Mouse (Mus musculus) G1E-ER4 (cell line): ENCODE data around the gene Spg11. TPM values are rescaled to one million over a fixed set of nuclear protein-coding genes. Genes with fewer than 3 reads are reported as not detected.

Source experiments
- GATA1 ChIP-seq: IDR thresholded peaks from one replicate; pipeline ENCODE4 v1.8.0; 2012; ENCODE audit warnings: low read length, inconsistent platforms
- polyA plus RNA-seq: library from polyadenylated mRNA; stranded (reverse); fragments of >175 nt; gene quantifications from 2 replicates; pipeline ENCODE4 v1.2.3, GENCODE M21; 2012

Spg11 gene
- polyA plus RNA-seq, 1 experiment = 1.2 TPM

DNA sequence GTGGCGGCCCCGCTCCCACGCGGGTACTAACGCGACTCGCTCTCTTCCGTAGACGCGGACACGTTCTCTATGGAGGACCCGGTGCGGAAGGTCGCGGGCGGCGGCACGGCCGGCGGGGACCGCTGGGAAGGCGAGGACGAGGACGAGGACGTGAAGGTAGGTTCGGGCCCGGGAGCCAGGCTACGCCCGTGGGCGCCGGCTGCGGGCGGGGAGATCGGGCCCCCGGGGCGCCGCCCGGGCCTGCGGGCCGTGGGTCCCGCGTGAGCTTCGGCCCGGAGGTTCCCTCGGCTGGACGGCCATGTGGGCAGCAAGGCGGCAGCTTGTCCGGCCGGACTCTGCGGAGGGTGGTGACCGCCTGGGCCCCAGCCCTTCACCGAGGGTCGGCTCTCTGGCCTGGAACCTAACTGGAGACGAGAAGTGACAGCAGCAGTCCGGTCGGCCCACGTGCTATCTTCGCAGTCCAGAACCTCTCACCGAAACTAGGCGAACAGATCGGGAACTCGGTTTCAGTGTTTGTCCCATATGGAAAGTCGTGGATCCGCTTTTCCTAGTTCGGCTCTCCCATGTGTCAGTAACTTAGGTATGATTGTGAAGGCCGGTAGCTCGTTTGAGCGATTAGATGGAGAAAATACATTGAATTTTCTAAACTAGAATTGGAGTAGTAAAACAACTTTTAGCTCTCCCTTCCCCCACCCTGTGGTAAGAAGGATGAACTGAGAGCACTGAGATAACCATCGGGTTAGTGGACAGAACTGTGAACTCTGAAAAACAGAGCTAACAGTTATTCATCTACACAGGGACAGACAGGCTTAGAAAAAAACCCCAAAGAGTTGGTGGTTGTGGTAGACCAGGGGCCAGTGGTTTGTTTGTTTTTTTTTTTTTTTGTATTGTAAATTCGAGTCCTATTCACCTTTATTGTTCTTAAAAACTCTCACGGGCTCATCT, 89.2 kb downstream of the Spg11 start:
- no peak for TF ChIP-seq GATA1

DNA sequence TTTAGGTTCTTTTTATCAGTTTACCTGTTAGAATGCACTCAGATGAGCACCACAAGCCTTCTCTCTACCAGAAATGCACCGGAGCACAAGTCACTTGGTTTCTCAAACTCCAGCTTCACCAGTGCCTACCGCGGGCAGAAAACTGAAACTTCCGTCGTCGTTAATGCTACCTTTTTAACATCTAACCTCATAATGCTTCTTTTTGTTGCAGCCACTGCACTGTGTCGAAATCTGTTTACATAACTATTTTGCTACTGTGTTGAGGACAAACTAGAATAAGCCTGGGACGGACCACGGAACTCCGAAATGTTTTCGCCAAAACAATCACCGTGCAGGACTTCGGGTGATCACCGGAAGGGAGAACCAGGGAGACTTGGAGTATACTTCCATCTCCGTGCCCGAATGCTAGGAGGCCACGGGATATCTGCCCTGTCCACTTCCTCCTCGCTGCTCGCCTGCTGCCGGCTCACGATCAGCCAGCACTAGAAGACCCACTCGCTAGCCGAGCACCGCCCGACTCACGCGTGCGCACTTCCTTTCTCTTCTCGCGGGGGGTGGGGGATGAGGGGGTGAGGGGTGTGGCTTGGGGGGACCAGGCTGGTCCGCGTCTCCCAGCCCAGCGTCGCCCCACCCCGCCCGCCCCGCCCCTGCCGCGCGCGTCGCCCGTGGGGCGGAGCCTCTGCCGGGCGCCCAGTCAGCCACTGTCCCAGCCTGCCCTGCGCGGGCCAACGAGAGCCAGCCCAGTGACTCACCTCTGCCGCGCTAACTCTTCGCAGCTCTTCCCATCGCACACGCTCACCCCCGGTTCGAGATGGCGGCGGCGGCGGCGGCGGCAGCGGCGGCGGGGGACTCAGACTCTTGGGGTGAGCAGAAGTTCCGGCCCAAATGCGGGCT, 90.1 kb downstream of the Spg11 start, which contains the start of gene Eif3j1:
Gene Eif3j1 (plus strand): TSS at position 685 of the 894 bp plus-strand sequence.
- no peak for TF ChIP-seq GATA1

DNA sequence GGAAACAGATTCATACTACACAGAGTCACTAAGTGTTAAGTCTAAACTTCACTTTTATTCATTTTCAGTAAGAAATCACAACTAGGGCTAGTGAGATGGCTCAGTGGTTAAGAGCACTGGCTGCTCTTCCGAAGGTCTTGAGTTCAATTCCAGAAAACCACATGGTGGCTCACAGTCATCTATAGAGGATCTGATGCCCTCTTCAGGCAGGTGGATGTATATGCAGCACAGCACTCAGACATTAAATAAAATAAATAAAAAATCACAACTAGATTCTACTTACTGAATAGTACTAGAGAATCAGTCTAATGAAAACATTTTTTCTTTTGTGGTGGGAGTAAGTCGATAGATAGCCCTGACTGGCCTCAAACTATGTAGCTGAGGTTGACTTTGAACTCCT, 95.9 kb downstream of the Spg11 start:
- TF ChIP-seq GATA1 = no peak

DNA sequence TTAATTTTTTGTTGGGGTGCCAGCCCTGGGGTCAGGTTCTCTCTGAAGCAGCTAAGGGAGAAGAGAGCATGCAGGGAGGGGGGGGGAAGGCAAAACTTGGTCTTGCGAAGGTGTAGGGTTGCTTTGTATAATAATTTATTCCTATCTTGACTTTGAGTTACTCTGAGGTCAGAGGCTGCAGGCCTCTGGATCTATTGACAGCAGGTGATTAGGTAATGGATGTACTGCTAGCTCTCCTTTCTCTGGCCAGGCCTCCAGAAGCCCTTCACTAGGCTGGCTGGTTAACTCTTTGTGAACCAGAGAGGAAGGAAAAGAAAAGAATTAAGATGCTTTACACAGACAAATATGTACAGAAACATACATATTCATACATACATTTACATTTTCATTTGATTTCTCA, 99.5 kb downstream of the Spg11 start:
- no peak for TF ChIP-seq GATA1

DNA sequence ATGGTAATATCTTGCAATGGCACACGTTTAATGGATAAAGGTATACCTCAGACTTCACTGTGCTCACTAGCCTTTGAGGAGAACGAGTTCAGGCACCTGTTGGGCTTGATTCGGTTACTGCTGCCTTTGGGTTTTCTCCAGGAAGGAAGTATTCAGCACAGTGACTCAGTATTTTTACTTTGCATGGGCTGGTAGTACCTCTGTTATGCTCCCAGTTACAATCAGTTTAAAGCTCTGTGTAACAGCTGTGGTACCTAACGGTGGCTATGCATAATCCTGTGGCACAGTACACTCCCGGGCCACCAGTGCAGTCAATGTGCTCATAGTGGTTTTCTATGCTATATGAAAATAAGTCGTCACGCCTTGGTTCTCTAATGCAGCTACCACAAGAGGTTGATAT, 106.7 kb downstream of the Spg11 start:
- no peak for TF ChIP-seq GATA1

DNA sequence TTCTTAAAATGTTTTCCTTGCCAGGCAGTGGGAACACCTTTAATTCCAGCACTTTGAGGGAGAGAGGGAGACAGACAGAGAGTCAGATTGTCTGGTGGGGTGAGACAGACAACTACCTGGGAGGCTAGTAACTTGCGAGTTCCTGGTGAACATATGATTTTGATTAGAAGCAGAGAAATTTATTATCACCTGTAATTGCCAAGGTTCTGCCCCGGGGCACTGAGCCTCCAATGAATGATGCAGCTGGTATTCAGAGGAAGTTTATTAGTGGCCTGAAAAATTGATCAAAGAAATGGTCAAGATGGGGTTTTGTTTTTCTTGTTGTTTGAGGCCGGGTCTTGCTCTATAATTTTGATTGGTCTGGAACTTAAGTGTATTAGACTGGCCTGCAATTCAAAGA, 109.4 kb downstream of the Spg11 start:
- no peak for TF ChIP-seq GATA1

Other genes starting within 250 kb of the Spg11 start
- gene Ctdspl2, start 162.4 kb downstream of the Spg11 start, polyA plus RNA-seq = 2.8 and 3.8 TPM in 2 replicates
- gene Mageb3, start 162.3 kb downstream of the Spg11 start, polyA plus RNA-seq = 0.03 TPM in 1 of 2 replicates, not detected in the other
- 45.1 and 53.2 TPM in 2 replicates for gene Eif3j1, start 89.8 kb downstream of the Spg11 start, polyA plus RNA-seq
- 10.8 and 19.6 TPM in 2 replicates for gene B2m, start 29.3 kb upstream of the Spg11 start, polyA plus RNA-seq
- not detected in 2 replicates for gene Trim69, start 42.3 kb upstream of the Spg11 start, polyA plus RNA-seq
- gene Patl2, start 67.8 kb upstream of the Spg11 start, polyA plus RNA-seq = 0.10 and 0.19 TPM in 2 replicates
- not detected in 2 replicates for gene Terb2, start 67.9 kb upstream of the Spg11 start, polyA plus RNA-seq
- 42.3 and 50.4 TPM in 2 replicates for gene Sord, start 116.4 kb upstream of the Spg11 start, polyA plus RNA-seq
- not detected in 2 replicates for gene Duox2, start 180.1 kb upstream of the Spg11 start, polyA plus RNA-seq
- gene Duoxa2, start 180.5 kb upstream of the Spg11 start, polyA plus RNA-seq = not detected in 2 replicates
- gene Duoxa1, start 195.3 kb upstream of the Spg11 start, polyA plus RNA-seq = not detected in 2 replicates
- gene Duox1, start 197.3 kb upstream of the Spg11 start, polyA plus RNA-seq = not detected in 2 replicates